Mouse (Mus musculus) heart, embryonic 12.5 days (tissue): ENCODE results near the gene Ints3. TPM values are rescaled to one million over a fixed set of nuclear protein-coding genes. Genes with fewer than 3 reads are reported as not detected.

Source experiments
- ATAC-seq: fragments of 200-750 bp; cut with Nextera tagmentation; 2 replicates; pipeline ENCODE4 v1.8.0; 2017; ENCODE audit warnings: moderate TSS enrichment, moderate library complexity; ENCODE audit not compliant: insufficient number of reproducible peaks, low FRiP score
- H3K27ac ChIP-seq: fragments of 300-500 bp; sonication (generic); 2 replicates; pipeline ENCODE4 v1.5.1; 2016; ENCODE audit warnings: mild to moderate bottlenecking, moderate library complexity; ENCODE audit not compliant: poor library complexity, severe bottlenecking
- H3K27me3 ChIP-seq: fragments of 300-500 bp; sonication (generic); replicated peaks from 2 replicates; pipeline ENCODE4 v1.6.1; 2016; ENCODE audit warnings: mild to moderate bottlenecking, moderate library complexity
- H3K36me3 ChIP-seq: fragments of 300-500 bp; sonication (generic); 2 replicates; pipeline ENCODE4 v1.6.1; 2016; ENCODE audit warnings: mild to moderate bottlenecking, moderate library complexity
- H3K4me1 ChIP-seq: fragments of 300-500 bp; sonication (generic); replicated peaks from 2 replicates; pipeline ENCODE4 v1.6.1; 2016; ENCODE audit warnings: mild to moderate bottlenecking
- H3K4me2 ChIP-seq: fragments of 300-500 bp; sonication (generic); 2 replicates; pipeline ENCODE4 v1.6.1; 2016; ENCODE audit warnings: mild to moderate bottlenecking, moderate library complexity
- H3K4me3 ChIP-seq: fragments of 300-500 bp; sonication (generic); 2 replicates; pipeline ENCODE4 v1.5.1; 2016; ENCODE audit warnings: mild to moderate bottlenecking
- H3K9ac ChIP-seq: fragments of 300-500 bp; sonication (generic); 2 replicates; pipeline ENCODE4 v1.6.1; 2016; ENCODE audit warnings: mild to moderate bottlenecking, moderate library complexity
- H3K9me3 ChIP-seq: fragments of 300-500 bp; sonication (generic); replicated peaks from 2 replicates; pipeline ENCODE4 v1.6.1; 2016; ENCODE audit warnings: mild to moderate bottlenecking, moderate library complexity
- WGBS: fragments of 180-500 bp; shearing (Covaris S2); methylation state at CpG from one replicate; pipeline ENCODE4 v1.1.7; 2016; 5-methylcytosine and 5-hydroxymethylcytosine counted together
- polyA plus RNA-seq: library from polyadenylated mRNA; unstranded; fragments of >200 nt; fragmentation: Nextera tagmentation; extraction: Ambion mirVana; gene quantifications from 2 replicates; pipeline ENCODE4 v1.2.1, GENCODE M21; 2016

Gene Ints3
- polyA plus RNA-seq: 31.1 and 32.2 TPM in 2 replicates

DNA sequence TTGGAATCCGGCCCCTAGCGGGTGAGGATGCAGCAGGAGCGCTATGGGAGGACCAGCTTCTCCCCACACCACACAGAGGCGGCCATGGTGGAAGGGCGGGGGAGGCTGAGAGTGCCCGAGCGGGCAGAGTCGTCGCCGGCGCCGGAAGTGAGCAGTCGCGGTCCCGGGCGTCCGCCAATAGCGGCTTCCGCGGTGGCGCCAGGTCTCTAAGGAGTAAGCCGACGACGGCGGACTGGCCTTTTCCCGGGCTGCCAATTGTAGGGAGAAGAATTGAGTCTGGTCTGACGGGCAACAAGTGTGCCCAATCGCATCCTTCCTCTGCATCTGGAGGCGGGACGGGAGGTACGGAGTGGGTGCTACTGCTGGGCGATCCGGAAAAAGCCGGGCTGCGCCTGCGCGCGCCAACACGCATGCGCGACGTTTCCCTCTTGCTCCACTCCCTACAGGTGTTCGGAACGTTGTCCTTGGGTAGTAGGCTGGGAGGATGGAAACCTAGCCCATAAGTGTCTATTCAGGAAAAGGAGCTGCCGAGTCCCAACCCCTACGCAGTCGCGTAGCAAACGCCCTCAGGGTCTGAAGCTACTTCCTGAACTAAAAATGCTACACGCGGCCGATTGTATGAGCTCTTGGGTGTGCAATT, at the start of gene Ints3:
TSS of gene Ints3 (minus strand) at position 242 of the 640 bp plus-strand sequence.
- H3K4me3 ChIP-seq: peak within 1 kb of the TSS; percentile 60
- H3K4me2 ChIP-seq: peak within 1 kb of the TSS; percentile 81
- H3K27ac ChIP-seq: peak within 1 kb of the TSS; percentile 91
- no peaks in the 10 kb centered on the region for H3K9me3 ChIP-seq
- peaks cover 37% of the 10 kb centered on the region for H3K4me1 ChIP-seq
- ATAC-seq: peak; percentile 99
- H3K36me3 ChIP-seq: peaks cover 5% of the 10 kb centered on the region; the same call in 1 of the 2 replicates
- no peaks in the 10 kb centered on the region for H3K27me3 ChIP-seq
- WGBS: under 1% methylated on average over 52 of the region's 52 CpGs
- peak within 1 kb of the TSS; percentile 91 for H3K9ac ChIP-seq

DNA sequence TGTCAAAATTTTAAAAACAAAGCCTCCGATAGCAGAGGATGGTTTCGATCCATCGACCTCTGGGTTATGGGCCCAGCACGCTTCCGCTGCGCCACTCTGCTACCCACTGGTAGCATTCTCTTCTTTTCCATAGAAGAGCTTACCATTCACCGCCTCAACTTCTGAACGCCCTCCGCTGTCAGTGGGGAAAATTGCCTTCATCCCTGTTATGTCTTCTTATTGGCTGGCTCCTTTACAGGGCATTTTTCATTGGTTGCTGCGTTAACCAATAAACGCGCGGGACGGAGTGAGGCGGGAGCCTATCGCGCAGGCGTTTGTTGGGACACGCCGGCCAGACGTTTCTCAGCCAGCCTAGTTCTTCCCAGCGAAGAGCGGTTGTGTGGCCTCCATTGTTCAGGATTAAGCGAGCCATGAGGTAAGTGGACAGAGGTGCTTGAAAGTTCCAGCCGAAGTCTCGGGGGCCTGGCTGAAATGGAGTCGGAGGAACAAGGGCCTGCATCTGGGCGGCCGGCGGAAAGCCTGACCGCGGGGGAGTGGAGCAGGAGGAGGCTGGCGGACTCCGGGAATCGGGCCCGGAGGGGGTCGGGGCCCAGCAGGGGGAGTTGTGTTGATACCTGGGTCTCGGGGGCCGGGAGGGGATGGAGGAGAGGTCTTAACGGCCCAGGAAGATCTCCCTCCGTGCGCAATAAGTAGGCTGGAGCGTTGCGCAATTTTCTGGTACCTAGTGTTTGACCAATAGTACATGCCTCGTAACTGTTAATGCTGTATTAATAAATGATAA, 42.6 kb upstream of the Ints3 start, which contains the start of gene Ilf2:
TSS of gene Ilf2 (plus strand) at position 296 of the 781 bp plus-strand sequence.
- Histone ChIP-seq H3K9me3 (no peaks in the 10 kb centered on the region), H3K27me3 (no peaks in the 10 kb centered on the region), H3K4me3 (peak within 1 kb of the TSS; percentile 83), H3K36me3 (peaks cover 31% of the 10 kb centered on the region), H3K4me1 (peaks cover 7% of the 10 kb centered on the region; the same call in 1 of the 2 replicates), H3K9ac (peak within 1 kb of the TSS; percentile 93), H3K27ac (peak within 1 kb of the TSS; percentile 94), H3K4me2 (peak within 1 kb of the TSS; percentile 76)
- under 1% methylated on average over 45 of the region's 45 CpGs for WGBS
- peak; percentile 98 for ATAC-seq

DNA sequence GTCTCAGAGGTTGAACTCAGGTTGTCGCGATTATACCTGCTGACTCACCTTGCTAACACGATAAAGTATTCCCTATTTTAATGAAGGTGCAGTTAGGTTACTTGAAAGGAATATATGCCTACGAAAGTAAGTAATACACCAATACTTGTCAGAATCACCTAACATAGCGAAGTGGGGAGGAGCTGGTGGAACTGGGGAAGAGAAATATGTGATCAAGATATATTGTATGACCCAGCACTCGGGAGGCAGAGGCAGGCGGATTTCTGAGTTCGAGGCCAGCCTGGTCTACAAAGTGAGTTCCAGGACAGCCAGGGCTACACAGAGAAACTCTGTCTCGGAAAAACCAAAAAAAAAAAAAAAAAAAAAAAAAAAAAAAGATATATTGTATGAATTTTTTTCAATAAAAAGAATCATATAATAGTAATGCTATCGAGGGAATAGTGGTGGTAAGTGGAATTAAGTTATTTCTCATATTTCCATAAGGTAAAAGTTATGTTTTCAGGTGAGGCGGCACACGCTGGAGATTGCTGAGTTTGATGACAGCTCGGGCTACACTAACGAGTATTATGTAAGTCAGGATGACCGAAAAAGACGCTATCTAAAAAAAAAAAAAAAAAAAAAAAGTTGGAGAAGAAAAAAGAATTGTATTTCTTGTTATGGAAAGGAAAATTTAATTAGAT, 41.9 kb upstream of the Ints3 start:
- Histone ChIP-seq H3K27me3 (no peaks in the 10 kb centered on the region), H3K9ac (no peak overlapping the region), H3K4me2 (peak overlapping the region; percentile 43; the same call in 1 of the 2 replicates), H3K9me3 (no peaks in the 10 kb centered on the region), H3K27ac (no peak overlapping the region), H3K36me3 (peaks cover 24% of the 10 kb centered on the region), H3K4me1 (peaks cover 7% of the 10 kb centered on the region; the same call in 1 of the 2 replicates), H3K4me3 (peak overlapping the region; percentile 32)
- peak; percentile 20 for ATAC-seq
- WGBS: 39% methylated on average over 16 of the region's 16 CpGs

DNA sequence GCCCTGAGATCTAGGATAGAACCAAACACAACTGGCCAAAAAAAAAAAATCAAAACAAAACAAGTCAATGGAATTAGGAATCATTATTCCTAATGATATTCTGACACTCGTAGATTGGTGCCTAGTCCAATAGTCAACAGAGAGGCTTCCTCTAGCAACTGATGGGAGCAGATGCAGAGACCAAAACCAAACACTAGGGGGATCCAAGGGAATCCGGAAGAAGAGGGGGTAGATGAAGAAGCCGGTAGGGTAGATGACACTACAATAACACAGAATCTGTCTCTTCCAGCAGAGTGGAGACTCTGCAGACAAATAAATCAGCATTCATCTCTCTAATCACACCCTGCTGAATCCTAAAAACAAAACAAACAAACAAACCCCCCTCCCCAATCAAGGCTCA, 38.8 kb upstream of the Ints3 start:
- Histone ChIP-seq H3K27ac (no peak overlapping the region), H3K4me3 (no peak overlapping the region), H3K36me3 (no peaks in the 10 kb centered on the region), H3K27me3 (peaks cover 10% of the 10 kb centered on the region), H3K4me1 (peaks cover 5% of the 10 kb centered on the region; the same call in 1 of the 2 replicates), H3K4me2 (no peak overlapping the region), H3K9me3 (no peaks in the 10 kb centered on the region), H3K9ac (no peak overlapping the region)
- WGBS: 33% methylated on average over 3 of the region's 3 CpGs
- ATAC-seq: no peak

DNA sequence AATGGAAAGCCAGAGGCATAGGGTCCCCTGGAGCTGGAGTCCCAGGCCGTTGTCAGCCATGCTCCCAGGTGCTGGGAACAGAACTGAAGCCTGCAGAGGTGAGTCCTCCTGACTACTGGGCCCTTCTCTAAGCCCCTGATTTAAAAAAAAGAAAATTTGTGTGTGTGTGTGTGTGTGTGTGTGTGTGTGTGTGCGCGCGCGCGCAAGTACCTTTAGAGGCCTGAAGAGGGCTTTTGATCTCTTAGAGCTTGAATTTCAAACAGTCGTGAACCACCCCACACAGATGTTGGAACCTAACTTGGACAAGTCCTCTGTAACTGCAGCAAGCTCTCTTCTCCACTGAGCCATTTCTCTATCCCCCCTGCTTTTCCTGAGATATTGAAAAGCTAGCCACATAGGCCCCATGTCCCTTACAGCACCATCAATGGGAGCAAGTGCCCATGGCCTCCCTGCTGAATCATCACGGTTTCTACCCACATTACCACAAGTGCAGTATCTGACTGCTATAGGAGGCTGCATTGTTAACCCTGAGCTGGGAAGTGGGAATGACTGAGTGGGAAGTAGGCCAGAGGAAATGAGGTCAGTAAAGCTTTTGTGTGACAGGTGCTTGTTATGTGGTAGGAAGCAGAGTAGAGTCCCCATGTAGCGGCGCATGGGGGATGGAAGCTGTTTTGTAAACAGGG, 34.3 kb upstream of the Ints3 start:
- Histone ChIP-seq H3K4me3 (no peak overlapping the region), H3K27me3 (peaks cover 37% of the 10 kb centered on the region), H3K36me3 (no peaks in the 10 kb centered on the region), H3K4me2 (no peak overlapping the region), H3K9ac (no peak overlapping the region), H3K4me1 (peaks cover 17% of the 10 kb centered on the region), H3K9me3 (no peaks in the 10 kb centered on the region), H3K27ac (no peak overlapping the region)
- no peak for ATAC-seq
- WGBS: 88% methylated on average over 10 of the region's 10 CpGs

DNA sequence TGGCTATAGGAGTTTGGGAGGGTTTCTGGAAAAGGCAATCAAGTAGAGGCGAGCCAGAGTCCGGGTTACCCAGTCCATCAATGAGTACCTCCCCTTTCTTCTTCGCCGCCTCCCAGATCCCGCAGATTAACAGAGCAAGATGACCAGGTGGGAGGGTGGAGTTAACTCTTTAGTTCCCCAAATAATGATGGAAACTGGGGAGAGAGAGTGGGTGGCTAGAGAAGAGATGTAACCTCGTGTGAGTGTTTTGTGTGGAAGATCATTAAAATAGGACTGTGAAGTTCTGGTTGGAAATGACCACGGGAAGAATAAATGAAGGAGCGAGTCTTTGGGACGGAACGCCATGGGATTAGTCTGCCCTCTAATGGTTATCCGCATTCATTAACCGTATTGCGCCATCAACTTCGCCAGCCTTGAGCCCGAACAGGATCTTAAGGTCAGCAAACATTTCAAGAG, 32.9 kb upstream of the Ints3 start:
- Histone ChIP-seq H3K4me3 (peak overlapping the region; percentile 50), H3K4me2 (peak overlapping the region; percentile 95), H3K9ac (peak overlapping the region; percentile 73), H3K27me3 (peaks cover 39% of the 10 kb centered on the region), H3K4me1 (peaks cover 23% of the 10 kb centered on the region), H3K9me3 (no peaks in the 10 kb centered on the region), H3K36me3 (no peaks in the 10 kb centered on the region), H3K27ac (no peak overlapping the region)
- peak; percentile 20; the same call in 1 of the 2 replicates for ATAC-seq
- 1% methylated on average over 15 of the region's 15 CpGs for WGBS

DNA sequence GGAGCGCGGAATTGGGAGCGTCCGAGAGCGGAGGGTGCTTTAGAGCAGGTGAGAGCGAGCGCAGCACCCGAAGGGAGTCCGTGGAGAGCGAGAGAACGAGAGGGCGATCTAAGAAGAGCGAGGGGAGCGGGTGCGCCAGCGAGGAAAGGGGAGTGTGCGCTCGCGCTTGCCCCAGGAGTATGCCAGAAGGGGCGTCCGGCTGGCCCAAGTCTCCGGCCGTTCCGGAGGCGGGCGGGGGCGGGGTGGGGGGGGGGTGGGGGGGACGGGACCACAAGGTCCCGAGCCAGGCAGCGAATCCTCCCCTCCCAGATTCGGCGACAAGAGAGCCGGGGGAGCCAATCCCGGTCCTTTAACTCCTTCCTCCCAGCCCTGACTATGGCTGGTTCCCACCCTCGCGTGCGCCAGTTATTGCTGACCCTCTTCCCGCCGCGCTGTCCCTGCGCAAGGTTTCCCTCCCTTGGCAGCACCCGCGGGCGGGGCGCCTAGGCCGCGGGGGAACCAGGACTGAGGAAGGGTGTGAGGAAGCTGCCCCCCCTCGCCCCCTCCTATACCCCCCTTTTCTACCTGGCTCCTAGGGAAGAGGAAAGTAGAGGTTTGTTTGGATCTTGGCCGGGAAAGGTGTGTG, 32.4 kb upstream of the Ints3 start, which contains the start of gene Npr1:
TSS of gene Npr1 (minus strand) at position 181 of the 625 bp plus-strand sequence.
- Histone ChIP-seq H3K4me2 (peak within 1 kb of the TSS; percentile 95), H3K27me3 (peaks cover 44% of the 10 kb centered on the region), H3K9ac (peak within 1 kb of the TSS; percentile 73), H3K27ac (no peak within 1 kb of the TSS; the same call in 1 of the 2 replicates), H3K9me3 (no peaks in the 10 kb centered on the region), H3K4me1 (peaks cover 23% of the 10 kb centered on the region), H3K36me3 (no peaks in the 10 kb centered on the region), H3K4me3 (peak within 1 kb of the TSS; percentile 50)
- under 1% methylated on average over 29 of the region's 49 CpGs for WGBS
- peak; percentile 57 for ATAC-seq

DNA sequence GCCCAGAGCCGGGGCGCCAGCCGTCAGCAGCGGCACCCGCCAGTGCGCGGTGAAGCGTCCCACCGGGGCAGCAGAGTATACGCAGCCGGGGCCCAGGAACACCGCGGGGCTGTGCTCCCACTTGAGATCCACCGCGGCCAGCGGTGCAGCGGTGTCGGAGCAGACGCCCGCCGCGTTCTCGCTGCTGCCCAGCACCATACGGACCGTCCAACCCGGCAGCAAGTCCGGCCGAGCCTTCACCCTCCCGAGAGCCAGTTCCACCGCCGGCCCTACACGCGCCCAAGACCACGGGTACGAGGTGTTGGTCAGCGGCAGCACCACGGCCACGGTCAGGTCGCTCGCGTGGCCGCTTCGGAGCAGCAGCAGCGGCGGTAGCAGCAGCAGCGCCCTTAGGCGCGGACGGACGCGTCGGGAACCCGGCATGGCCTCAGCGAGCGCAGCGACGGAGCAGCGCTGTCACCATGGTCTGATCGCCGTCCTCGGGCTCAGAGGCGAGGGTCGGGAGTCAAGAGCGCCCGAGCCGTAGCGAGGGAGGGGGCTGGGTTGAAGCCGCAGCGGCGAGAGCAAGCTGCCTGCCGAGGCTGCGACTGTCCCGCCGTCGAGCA, 31.8 kb upstream of the Ints3 start:
- peak overlapping the region; percentile 50 for H3K4me3 ChIP-seq
- peaks cover 23% of the 10 kb centered on the region for H3K4me1 ChIP-seq
- ATAC-seq: peak; percentile 12
- peaks cover 48% of the 10 kb centered on the region for H3K27me3 ChIP-seq
- WGBS: 1% methylated on average over 75 of the region's 75 CpGs
- H3K9ac ChIP-seq: peak overlapping the region; percentile 73
- H3K4me2 ChIP-seq: peak overlapping the region; percentile 95
- H3K36me3 ChIP-seq: no peaks in the 10 kb centered on the region
- no peak overlapping the region; the same call in 1 of the 2 replicates for H3K27ac ChIP-seq
- no peaks in the 10 kb centered on the region for H3K9me3 ChIP-seq

DNA sequence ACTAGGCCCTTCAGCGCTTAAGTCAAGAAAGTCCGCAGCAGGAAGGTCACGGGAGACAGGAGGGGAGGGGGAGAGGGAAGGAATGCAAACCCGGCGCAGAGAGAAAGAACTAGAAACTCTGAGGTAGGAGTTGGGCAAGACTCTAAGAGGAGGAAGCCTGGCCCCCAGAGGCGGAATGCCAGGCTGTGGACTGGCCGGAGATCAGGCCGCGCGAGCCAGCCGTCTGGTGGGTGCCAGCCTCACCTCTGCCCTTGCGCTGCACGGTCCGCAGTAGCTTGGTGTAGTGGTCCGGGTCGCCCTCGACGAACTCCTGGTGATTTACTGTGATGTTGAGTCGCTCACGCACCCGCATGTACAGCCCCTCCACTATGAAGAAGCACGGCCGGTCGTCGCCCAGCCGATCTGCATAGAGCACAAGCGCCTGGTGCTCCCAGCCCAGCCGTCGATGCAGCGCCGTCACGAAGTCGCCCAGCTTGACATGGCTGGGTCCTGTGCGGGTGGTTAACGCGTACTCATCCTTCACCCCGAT, 31.2 kb upstream of the Ints3 start:
- peak overlapping the region; percentile 50 for H3K4me3 ChIP-seq
- H3K9ac ChIP-seq: peak overlapping the region; percentile 73
- H3K4me2 ChIP-seq: peak overlapping the region; percentile 95
- H3K9me3 ChIP-seq: no peaks in the 10 kb centered on the region
- no peak overlapping the region; the same call in 1 of the 2 replicates for H3K27ac ChIP-seq
- peak; percentile 23 for ATAC-seq
- H3K4me1 ChIP-seq: peaks cover 23% of the 10 kb centered on the region
- 11% methylated on average over 37 of the region's 37 CpGs for WGBS
- peaks cover 48% of the 10 kb centered on the region for H3K27me3 ChIP-seq
- no peaks in the 10 kb centered on the region for H3K36me3 ChIP-seq
